Mouse (Mus musculus) B cell, adult 2 months (primary cell): ENCODE data around the gene Zfp354b.

Experiments used
- DNase-seq, 2 experiments: peaks; one replicate each; pipeline ENCODE4 v3.0.0; 2022

Zfp354b gene

DNA sequence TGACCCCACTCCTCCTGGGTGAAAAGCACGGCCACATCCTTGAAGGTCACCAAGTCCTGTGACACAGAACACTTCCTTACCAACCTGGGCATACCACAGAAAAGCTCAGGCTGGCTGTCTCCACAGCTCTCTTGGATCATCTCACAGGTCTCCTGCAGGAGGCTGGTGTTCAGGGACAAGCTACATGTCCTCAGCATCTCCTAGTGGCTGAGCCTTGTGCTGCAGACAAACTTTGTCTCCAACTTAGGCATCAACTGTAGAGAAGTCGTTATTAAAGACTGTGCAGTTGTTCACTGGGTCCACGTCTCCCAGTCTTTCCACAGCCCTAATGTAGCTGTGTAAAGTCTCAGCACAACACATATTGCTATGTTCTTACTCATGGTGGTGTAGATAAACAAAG is 47.7 kb downstream of the Zfp354b start:
- peak in 1 of 2 experiments; percentile 7 for DNase-seq

DNA sequence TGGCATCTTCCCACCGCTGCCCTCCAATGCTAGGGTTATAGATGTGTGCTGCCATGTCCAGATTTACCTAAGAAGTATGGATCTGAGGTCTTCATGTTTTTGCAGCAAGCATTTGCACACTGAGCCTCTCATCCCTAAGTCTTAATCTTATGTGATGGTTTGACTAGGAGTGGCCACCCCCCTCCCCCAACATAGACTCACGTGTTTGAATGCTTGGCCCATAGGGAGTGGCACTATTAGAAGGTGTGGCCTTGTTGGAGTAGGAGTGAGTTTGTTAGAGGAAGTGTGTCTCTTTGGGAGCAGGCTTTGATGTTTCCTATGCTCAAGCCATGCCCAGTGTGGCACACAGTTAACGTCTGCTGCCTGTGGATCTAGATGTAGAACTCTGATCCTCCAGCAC is 52.8 kb downstream of the Zfp354b start:
- DNase-seq: no peak
